Mouse (Mus musculus) naive thymus-derived CD4-positive, alpha-beta T cell, adult 2 months (primary cell): ENCODE results near the gene A2ml1.

Experiments
- DNase-seq: peaks from one replicate; pipeline ENCODE4 v3.0.0-alpha.2; 2011; ENCODE audit warnings: low read depth

A2ml1 gene

GRCm38 (mm10) chr6:128549463-128550452 lies 31.6 kb downstream of the A2ml1 start:
- no peak for DNase-seq

- no peak for DNase-seq
These were observed 32.9 kb downstream of the A2ml1 start for GRCm38 (mm10) chr6:128548532-128548931.

GRCm38 (mm10) chr6:128545402-128545801 lies 36.0 kb downstream of the A2ml1 start:
- DNase-seq: no peak

- DNase-seq: no peak
These were observed 38.2 kb downstream of the A2ml1 start for GRCm38 (mm10) chr6:128543226-128543625.

GRCm38 (mm10) chr6:128535250-128535649 lies 46.2 kb downstream of the A2ml1 start:
- no peak for DNase-seq

GRCm38 (mm10) chr6:128533296-128533695 lies 48.1 kb downstream of the A2ml1 start:
- DNase-seq: no peak

GRCm38 (mm10) chr6:128532701-128533100 lies 48.7 kb downstream of the A2ml1 start:
- no peak for DNase-seq

- DNase-seq: no peak
These were observed 52.9 kb downstream of the A2ml1 start for GRCm38 (mm10) chr6:128528491-128528890.

GRCm38 (mm10) chr6:128527110-128527509 lies 54.3 kb downstream of the A2ml1 start:
- no peak for DNase-seq

- DNase-seq: no peak
These were observed 54.8 kb downstream of the A2ml1 start, which contains the start of gene Pzp for GRCm38 (mm10) chr6:128526601-128527000. Gene Pzp, minus strand, starts transcription at chr6:128526720.

GRCm38 (mm10) chr6:128525801-128526200 lies 55.6 kb downstream of the A2ml1 start:
- no peak for DNase-seq

GRCm38 (mm10) chr6:128523360-128523759 lies 58.0 kb downstream of the A2ml1 start:
- DNase-seq: no peak

GRCm38 (mm10) chr6:128519159-128519558 lies 62.2 kb downstream of the A2ml1 start:
- no peak for DNase-seq

GRCm38 (mm10) chr6:128505676-128506236 lies 75.7 kb downstream of the A2ml1 start:
- DNase-seq: no peak

GRCm38 (mm10) chr6:128504743-128505142 lies 76.7 kb downstream of the A2ml1 start:
- no peak for DNase-seq

GRCm38 (mm10) chr6:128495346-128495745 lies 86.1 kb downstream of the A2ml1 start:
- DNase-seq: no peak

GRCm38 (mm10) chr6:128494646-128495331 lies 86.6 kb downstream of the A2ml1 start:
- no peak for DNase-seq

GRCm38 (mm10) chr6:128491916-128492315 lies 89.5 kb downstream of the A2ml1 start:
- no peak for DNase-seq

GRCm38 (mm10) chr6:128490141-128490540 lies 91.3 kb downstream of the A2ml1 start:
- DNase-seq: no peak
